Mouse (Mus musculus): ENCODE measurements around the gene Rnf123.

Rnf123 gene

DNA sequence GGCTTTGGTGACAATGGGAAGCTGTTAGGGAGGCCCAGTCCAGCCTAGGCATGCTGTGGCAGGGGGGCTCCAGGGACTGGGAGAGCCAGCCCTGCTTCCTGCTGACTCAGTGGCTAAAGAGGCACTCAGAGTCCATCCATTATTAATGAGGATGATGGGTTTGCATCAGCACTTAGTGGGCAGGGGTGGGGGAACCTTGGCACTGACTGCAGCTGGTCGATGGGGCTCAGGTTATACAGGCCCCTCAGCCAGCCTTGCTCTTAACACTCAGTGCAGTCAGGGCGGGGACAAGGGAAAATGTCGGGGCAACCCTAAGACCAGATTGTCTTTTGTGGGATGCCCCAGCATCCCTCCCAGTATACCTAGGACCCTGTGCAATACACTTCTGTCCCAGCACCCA, 21.0 kb downstream of the Rnf123 start:
- no peak for DNase-seq (ENCODE audit: low spot score in 2 of 2)

DNA sequence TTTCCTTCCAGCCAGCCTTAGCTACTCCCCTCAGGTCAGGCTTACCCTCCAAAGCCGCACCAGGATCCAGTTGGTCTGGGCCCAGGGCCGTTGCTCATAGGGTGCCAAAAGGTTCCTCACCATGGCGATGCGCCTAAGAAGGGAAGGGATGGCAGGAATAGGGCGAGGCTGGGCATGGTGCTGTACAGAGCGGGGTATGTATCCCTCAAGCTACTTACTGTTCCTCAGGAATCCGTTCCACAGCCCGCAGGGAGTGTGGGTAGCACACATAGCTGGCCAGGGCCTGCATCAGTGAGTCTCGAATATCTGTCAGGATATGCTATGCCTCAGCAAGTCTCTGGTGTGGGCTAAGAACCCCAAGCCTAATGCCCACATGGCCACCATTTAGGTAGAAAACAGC, 24.9 kb downstream of the Rnf123 start:
- DNase-seq (ENCODE audit: low spot score in 2 of 2), result no peak

- DNase-seq (ENCODE audit: low spot score in 2 of 2), result no peak
Measured at GRCm38 (mm10) chr9:108057262-108057562, 25.9 kb downstream of the Rnf123 start.

DNA sequence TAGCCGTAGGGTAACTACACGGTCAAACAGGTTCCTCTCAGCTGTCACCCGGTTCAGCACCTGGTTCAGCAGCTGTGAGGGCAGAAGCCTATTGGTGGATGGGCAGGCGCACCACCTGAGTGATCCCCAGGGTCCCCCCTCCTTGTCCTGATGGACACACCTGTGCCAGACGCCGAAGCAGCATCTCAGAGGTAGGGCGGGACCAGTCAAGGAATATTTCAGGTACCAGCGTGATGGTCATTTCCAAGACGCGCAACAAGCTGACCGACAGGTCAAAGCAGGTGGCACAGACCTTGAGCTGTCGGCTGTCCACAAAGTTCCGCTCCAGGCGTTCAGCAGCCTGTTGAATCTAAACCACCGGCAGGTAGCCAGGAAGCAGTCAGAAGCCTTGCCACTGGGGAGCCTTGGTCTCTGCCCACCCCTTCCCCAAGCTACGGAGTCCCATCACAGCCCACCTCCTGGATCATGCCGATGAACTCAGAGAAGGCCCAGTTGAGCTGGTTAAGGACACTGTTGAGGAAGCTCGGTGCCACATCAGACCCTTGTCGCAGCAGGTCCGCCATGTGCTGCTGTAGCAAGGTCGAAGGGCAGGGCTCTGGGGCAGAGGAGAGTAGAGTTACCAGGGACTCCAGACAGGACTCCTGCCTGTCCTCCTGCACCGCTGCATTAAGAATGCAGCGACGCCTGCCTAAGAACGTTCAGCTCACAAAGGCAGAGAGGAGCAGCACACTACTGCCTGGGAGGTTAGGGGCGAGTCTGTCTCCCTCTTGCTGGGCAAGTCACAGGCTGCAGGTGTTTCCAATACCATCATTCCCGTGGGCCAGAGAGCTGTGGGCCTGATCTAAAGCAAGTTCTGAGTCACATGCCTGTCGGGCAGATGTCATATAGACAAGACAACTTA, 26.5 kb downstream of the Rnf123 start:
- peak in 1 of 2 experiments; percentile 61 for DNase-seq (ENCODE audit: low spot score in 2 of 2)

GRCm38 (mm10) chr9:108055661-108056237, 27.4 kb downstream of the Rnf123 start:
- peak in 1 of 2 experiments; percentile 58 for DNase-seq (ENCODE audit: low spot score in 2 of 2)

- peak in 1 of 2 experiments; percentile 53 for DNase-seq (ENCODE audit: low spot score in 2 of 2)
Measured at GRCm38 (mm10) chr9:108055061-108055460, 28.1 kb downstream of the Rnf123 start.

- peak in 1 of 2 experiments; percentile 62 for DNase-seq (ENCODE audit: low spot score in 2 of 2)
Measured at GRCm38 (mm10) chr9:108054331-108055040, 28.7 kb downstream of the Rnf123 start.

GRCm38 (mm10) chr9:108053665-108054225, 29.4 kb downstream of the Rnf123 start:
- DNase-seq (ENCODE audit: low spot score in 2 of 2), result peak in 1 of 2 experiments; percentile 61

DNA sequence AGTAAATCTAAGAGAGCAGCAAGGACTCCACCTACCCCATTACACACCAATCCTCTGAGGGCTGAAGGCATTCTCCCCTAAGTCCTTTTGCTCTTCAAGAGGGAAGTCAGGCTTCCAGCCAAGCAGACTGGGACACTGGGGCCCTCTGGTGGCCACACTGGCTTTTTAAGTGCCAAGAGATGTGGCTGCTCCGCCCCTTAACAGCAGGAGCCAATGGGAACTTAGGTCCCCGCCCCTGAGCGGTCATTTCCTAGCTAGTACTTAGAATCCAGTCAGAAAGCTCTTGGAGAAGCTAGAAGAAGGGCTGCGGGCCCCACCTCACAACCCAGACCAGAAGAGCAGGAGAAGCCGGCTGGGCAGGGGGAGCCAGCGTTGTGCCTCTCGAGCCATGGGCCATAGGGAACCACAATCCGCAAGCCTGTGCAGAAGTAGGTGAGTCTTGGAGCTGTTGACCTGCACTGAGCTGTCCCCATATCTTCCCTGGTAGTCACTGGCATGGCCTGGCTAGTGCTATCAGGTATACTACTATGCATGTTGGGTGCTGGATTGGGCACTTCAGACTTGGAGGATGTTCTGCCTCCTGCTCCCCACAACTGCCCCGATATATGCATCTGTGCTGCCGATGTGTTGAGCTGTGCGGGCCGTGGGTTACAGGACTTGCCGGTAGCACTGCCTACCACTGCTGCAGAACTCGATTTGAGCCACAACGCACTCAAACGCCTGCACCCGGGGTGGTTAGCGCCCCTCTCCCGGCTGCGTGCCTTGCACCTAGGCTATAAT, 30.1 kb downstream of the Rnf123 start, which contains the start of gene Amigo3:
Gene Amigo3 (plus strand): TSS at position 275 of the 780 bp plus-strand sequence.
- peak; percentile 97 to 99 for DNase-seq (ENCODE audit: low spot score in 2 of 2)

- peak in 1 of 2 experiments; percentile 62 for DNase-seq (ENCODE audit: low spot score in 2 of 2)
Measured at GRCm38 (mm10) chr9:108052411-108052810, 30.7 kb downstream of the Rnf123 start.

- no peak for DNase-seq (ENCODE audit: low spot score in 2 of 2)
Measured at GRCm38 (mm10) chr9:108051931-108052220, 31.3 kb downstream of the Rnf123 start.

DNA sequence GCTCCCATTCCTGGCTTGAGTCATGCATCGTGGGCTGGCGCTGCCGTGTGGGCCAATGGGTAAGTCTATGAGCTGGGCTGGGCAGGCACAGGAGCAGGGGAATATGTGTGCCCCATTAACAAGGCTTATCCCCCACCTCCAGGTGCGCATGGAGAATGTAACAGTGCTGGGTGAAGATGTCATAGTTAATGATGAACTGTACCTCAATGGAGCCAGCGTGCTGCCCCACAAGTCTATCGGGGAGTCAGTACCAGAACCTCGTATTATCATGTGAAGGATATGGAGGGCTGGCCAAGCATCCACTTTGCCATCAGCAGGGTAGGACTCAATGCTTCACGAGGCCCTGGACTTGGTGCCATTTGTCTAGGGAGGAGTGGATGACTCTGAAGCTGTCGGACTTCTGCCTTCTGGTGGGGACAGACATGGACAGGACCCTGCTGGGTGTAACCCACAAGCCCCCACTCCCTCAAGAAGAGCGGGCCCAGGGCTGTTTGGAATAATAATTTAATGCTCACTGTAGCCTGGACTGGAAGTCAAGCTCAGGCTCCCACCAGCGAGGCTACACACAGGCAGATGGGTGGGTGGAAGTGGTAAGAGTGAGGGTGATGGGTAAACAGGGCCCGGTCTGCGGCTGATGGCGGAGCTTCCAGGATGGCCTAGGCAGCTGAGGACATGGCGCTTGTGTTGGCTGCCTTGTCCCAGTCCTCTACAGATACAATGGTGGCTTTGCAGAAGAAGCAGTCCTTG, 31.8 kb downstream of the Rnf123 start:
- peak in 1 of 2 experiments; percentile 66 for DNase-seq (ENCODE audit: low spot score in 2 of 2)

DNA sequence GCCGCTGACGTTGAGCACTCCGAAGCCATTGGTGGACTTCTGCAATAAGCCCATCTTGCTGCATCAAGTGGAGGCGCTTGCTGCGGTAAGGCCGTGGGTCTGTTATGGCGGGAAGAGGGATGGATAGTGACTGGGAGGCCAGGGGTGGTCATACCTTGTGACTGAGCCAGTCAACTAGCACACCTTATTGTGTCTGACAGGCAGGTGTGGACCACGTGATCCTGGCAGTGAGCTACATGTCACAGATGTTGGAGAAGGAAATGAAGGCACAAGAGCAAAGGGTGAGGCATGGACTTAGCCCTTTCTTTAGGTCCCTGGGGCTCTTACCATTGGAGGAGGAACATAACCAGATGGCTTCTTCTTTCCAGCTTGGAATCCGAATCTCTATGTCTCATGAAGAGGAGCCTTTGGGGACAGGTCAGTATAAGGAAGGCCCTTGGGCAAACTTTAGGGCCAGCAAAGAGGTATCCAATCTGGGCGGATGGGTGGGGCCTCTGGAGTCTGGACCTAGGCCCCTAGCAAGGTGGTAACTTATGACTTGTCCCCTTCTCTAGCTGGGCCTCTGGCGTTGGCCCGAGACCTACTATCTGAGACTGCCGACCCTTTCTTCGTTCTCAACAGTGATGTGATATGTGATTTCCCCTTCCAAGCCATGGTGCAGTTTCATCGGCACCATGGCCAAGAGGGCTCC, 33.4 kb downstream of the Rnf123 start:
- DNase-seq (ENCODE audit: low spot score in 2 of 2), result peak in 1 of 2 experiments; percentile 64

- peak; percentile 96 to 97 for DNase-seq (ENCODE audit: low spot score in 2 of 2)
Measured at GRCm38 (mm10) chr9:108049016-108049455, 34.1 kb downstream of the Rnf123 start, which contains the start of gene Gmppb. Gene Gmppb, plus strand, starts transcription at chr9:108049242.

DNA sequence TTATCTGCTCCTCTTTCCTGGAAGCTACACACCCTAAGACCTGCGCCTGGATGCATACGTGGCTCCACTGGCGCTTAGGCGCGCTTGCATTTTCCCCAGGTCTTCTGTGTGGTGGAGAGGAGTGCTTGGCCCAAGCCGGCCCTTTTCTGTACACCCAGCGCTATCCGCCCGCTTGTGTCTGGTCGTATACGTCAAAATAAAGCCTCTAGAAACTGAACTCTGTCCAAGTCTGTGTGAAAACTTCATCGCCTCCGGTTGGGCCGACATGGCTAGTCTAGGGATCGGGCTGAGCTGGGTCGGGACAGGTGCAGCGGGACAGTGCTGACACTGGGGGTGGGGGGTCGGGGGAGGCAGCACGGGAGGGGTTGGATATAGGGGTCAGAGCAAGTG, 34.6 kb downstream of the Rnf123 start:
- DNase-seq (ENCODE audit: low spot score in 2 of 2), result no peak

DNA sequence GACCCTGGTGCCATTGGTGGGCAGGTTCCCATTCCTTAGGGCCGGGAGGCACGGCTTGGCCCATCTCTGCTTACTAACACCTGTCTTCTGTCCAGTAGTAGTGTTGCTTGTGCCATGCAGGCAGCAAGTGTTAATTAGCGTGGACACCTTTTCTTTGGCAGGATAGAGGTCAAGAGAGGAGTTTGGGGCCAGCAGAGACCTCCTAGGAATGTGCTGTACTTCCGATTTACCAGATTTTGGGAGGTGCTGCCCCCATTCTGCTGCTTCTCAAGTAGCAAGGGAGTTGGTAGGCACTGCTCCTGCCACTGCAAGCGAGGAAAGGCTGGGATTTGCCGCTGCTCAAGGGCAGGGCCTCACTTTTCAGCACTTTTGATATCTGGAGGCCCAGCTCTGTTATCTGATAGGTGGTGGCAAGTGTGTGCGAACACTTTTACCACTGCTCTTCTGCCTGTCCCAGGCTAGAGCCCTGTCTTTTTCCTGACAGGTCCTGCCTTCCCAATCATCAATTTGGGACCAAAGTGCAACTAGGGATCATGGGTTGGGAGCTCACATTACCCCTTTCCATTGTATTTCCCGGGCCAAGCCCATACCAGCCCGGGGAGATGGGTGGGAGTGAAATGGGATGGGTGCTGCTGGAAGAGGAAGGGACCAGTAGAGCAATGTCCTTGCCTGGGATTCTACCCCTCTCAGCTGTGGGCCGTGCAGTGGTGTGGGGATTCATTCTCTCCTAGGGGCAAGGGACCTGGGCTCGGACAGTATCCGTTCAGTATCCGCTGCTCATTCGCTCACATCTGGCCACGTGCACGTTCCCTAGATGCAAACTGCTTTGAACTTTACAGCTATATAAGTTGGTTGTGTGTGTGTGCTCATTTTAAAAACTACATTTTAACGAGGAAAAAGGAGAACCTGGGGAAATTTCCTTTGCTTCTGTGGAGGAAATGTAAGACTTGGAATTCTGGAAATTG, 35.3 kb downstream of the Rnf123 start:
- peak in 1 of 2 experiments; percentile 64 for DNase-seq (ENCODE audit: low spot score in 2 of 2)

GRCm38 (mm10) chr9:108046582-108046981, 36.6 kb downstream of the Rnf123 start:
- DNase-seq (ENCODE audit: low spot score in 2 of 2), result peak in 1 of 2 experiments; percentile 65

GRCm38 (mm10) chr9:108044751-108045492, 38.2 kb downstream of the Rnf123 start:
- no peak for DNase-seq (ENCODE audit: low spot score in 2 of 2)

All from spleen, postnatal 4 days (tissue).